Mouse (Mus musculus) liver, embryonic 14.5 days (tissue): ENCODE measurements around the gene Rab7. TPM values are rescaled to one million over a fixed set of nuclear protein-coding genes. Genes with fewer than 3 reads are reported as not detected.
"Not testable (repeated sequence)": the region's sequence is repeated elsewhere in the genome, so short reads cannot be mapped to it uniquely, and the experiment has no call there.

Experiments used
- ATAC-seq: fragments of 200-750 bp; cut with Nextera tagmentation; 2 replicates; pipeline ENCODE4 v1.8.0; 2017; ENCODE audit warnings: moderate number of reproducible peaks, mild to moderate bottlenecking, moderate library complexity; ENCODE audit not compliant: insufficient read depth
- DNase-seq, 3 experiments: peaks; one replicate each; pipeline ENCODE4 v3.0.0-alpha.2; 2012 to 2013; ENCODE audit warnings: low read depth in 3 of 3, low spot score in 3 of 3
- H3K27ac ChIP-seq: fragments of 300-500 bp; sonication (generic); 2 replicates; pipeline ENCODE4 v1.5.1; 2014; ENCODE audit warnings: moderate library complexity, mild to moderate bottlenecking, control low read depth, inconsistent platforms
- H3K27me3 ChIP-seq: fragments of 300-500 bp; sonication (generic); 2 replicates; pipeline ENCODE4 v1.6.1; 2014; ENCODE audit warnings: mild to moderate bottlenecking, low read length, moderate library complexity; ENCODE audit not compliant: control insufficient read depth, insufficient read depth
- H3K36me3 ChIP-seq: fragments of 300-500 bp; sonication (generic); replicated peaks from 2 replicates; pipeline ENCODE4 v1.6.1; 2014; ENCODE audit warnings: low read depth; ENCODE audit not compliant: control insufficient read depth, insufficient read depth
- H3K4me1 ChIP-seq, 2 experiments: fragments of 200-500 bp in 1 of 2; fragments of 300-500 bp in 1 of 2; sonication (generic) in 1 of 2; replicated peaks; 2 replicates each; pipeline ENCODE4 v1.6.1; 2012 to 2014; ENCODE audit warnings: antibody characterized with exemption in 1 of 2, inconsistent platforms in 1 of 2, low read length in 1 of 2; ENCODE audit not compliant: control insufficient read depth in 2 of 2, insufficient read depth in 2 of 2
- H3K4me2 ChIP-seq: fragments of 300-500 bp; sonication (generic); 2 replicates; pipeline ENCODE4 v1.6.1; 2014; ENCODE audit warnings: low read depth, mild to moderate bottlenecking, control low read depth, moderate library complexity
- H3K4me3 ChIP-seq, 2 experiments: fragments of 200-500 bp in 1 of 2; fragments of 300-500 bp in 1 of 2; sonication (generic) in 1 of 2; 2 replicates each; pipeline ENCODE4 v1.5.1; 2012 to 2014; ENCODE audit warnings: low read depth in 2 of 2, low read length in 2 of 2, mild to moderate bottlenecking in 2 of 2, control low read depth in 1 of 2, inconsistent platforms in 1 of 2, moderate library complexity in 1 of 2; ENCODE audit not compliant: insufficient read depth in 1 of 2
- H3K9ac ChIP-seq: fragments of 300-500 bp; sonication (generic); replicated peaks from 2 replicates; pipeline ENCODE4 v1.6.1; 2014; ENCODE audit warnings: mild to moderate bottlenecking, control low read depth, moderate library complexity
- H3K9me3 ChIP-seq: fragments of 300-500 bp; sonication (generic); 2 replicates; pipeline ENCODE4 v1.6.1; 2016; ENCODE audit warnings: low read length, mixed read lengths; ENCODE audit not compliant: control insufficient read depth
- CTCF ChIP-seq: IDR thresholded peaks from 2 replicates; pipeline ENCODE4 v1.5.1; 2016; ENCODE audit warnings: antibody characterized with exemption, low read depth, control low read depth
- EP300 ChIP-seq: IDR thresholded peaks from 2 replicates; pipeline ENCODE4 v1.6.1; 2016; ENCODE audit warnings: antibody characterized with exemption, low read depth
- WGBS: fragments of 180-500 bp; shearing (Covaris S2); extraction: QIAGEN DNeasy Blood & Tissue Kit; methylation state at CpG from one replicate; pipeline ENCODE4 v1.1.7; 2014; ENCODE audit not compliant: insufficient replicate concordance; 5-methylcytosine and 5-hydroxymethylcytosine counted together
- microRNA-seq: library from miRNA; unstranded; fragments of <30 nt; microRNA quantifications from one replicate; pipeline ENCODE4, GENCODE M21; 2016
- polyA plus RNA-seq, 2 experiments: library from polyadenylated mRNA; depleted of rRNA in 1 of 2; stranded (reverse) in 1 of 2; unstranded in 1 of 2; fragments of >200 nt; fragmentation: Nextera tagmentation in 1 of 2; extraction: Ambion mirVana in 1 of 2; gene quantifications; 2 replicates each; pipeline versions ENCODE4 v1.2.1 to v1.2.3; 2012 to 2014

Gene Rab7
- polyA plus RNA-seq, 2 experiments, result 76.7 to 110 TPM

DNA sequence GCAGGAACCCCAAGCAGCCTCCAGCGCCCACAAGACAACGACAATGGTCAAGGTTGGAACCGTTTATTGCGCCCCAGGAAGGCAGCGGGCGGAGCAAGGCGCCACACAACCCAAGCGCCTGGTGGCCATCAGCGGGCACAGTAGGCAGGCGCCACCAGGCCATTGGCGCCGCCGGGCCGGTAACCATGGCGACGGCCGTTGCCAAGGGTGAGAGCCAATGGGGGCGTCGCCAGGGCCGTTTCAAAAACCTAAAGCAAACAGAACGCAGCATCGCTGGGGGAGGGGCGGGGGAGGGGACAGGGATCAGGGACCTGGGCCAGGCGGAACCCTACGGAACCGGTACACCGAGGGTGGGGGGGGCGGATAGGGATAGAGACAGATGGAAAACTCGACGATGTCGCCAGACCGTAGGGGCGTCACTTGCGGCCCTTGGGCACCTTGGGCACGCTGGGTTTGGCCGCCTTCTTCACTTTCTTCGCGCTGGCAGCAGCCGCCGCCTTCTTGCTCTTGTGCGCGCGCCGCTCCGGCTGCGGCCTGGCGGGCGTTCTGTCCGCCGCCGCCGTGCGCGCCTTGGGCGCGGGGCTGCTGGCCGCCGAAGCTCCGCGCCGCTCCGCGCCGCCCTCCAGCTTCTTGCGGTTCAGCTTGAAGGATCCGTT is 64.6 kb downstream of the Rab7 start:
- no peak for DNase-seq
- 2% methylated on average over 66 of the region's 66 CpGs for WGBS
- H3K9me3 ChIP-seq, result no peaks in the 10 kb centered on the region
- peak overlapping the region; percentile 57 for H3K4me2 ChIP-seq
- H3K27ac ChIP-seq, result no peak overlapping the region
- no peak overlapping the region for H3K9ac ChIP-seq
- no peaks in the 10 kb centered on the region for H3K36me3 ChIP-seq
- H3K4me1 ChIP-seq, result no peaks in the 10 kb centered on the region
- no peak for ATAC-seq
- H3K27me3 ChIP-seq, result peaks cover 45% of the 10 kb centered on the region
- H3K4me3 ChIP-seq, result peak overlapping the region; percentile 55 to 61
- TF ChIP-seq EP300, result no peak
- peak; percentile 25; the same call in 1 of the 2 replicates for TF ChIP-seq CTCF

DNA sequence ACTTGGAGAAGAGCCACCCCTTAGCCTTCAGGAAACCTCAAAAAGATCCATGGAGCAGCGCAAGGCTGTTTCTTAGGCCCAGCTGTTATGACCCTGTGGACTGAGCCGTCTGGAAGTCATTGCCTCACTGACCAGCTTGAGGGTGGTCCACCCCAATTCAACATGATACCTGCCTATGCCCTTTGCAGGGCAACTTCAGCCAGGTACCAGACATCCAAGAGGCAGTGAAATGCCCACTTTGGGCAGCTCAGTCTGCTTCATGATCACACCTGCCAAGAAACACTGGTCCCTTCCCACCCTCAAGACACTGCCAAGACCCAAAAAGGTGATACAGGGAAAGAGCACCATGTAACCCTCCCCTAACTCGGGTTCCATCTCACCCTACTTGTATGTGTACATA is 65.3 kb downstream of the Rab7 start:
- Histone ChIP-seq H3K27ac (no peak overlapping the region), H3K4me1 (no peaks in the 10 kb centered on the region), H3K36me3 (no peaks in the 10 kb centered on the region), H3K4me3 (no peak overlapping the region), H3K9me3 (no peaks in the 10 kb centered on the region), H3K27me3 (peaks cover 45% of the 10 kb centered on the region), H3K4me2 (no peak overlapping the region), H3K9ac (no peak overlapping the region)
- DNase-seq (no peak), ATAC-seq (no peak)
- 43% methylated on average over 3 of the region's 3 CpGs for WGBS
- TF ChIP-seq EP300 (no peak), CTCF (no peak)

DNA sequence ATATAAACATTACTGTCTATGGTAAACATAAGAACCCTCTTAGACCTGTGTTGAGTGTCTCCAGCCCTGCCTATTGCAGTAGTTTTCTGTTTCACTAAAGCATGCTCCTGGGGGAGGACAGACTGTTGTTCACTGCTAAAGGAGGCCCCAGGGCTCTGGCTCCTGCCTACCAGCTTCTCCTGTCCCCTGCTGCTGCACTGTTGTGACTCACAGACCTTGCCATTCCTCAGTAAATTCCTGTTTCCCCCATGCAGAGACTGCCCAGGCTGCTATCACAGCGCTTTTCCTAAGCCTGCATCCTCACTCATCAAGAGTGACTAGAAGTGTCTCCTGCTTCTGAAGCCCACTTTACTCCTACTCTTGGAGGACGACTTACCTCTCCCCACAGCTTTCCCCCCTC is 75.0 kb downstream of the Rab7 start:
- ATAC-seq (no peak), DNase-seq (no peak)
- H3K4me1 ChIP-seq, result no peaks in the 10 kb centered on the region
- no peaks in the 10 kb centered on the region for H3K27me3 ChIP-seq
- H3K9me3 ChIP-seq, result no peaks in the 10 kb centered on the region
- no peak overlapping the region for H3K9ac ChIP-seq
- WGBS, result 25% methylated on average over 2 of the region's 2 CpGs
- H3K4me3 ChIP-seq, result no peak overlapping the region
- H3K27ac ChIP-seq, result no peak overlapping the region
- TF ChIP-seq EP300 (no peak), CTCF (no peak)
- no peak overlapping the region for H3K4me2 ChIP-seq
- H3K36me3 ChIP-seq, result no peaks in the 10 kb centered on the region

DNA sequence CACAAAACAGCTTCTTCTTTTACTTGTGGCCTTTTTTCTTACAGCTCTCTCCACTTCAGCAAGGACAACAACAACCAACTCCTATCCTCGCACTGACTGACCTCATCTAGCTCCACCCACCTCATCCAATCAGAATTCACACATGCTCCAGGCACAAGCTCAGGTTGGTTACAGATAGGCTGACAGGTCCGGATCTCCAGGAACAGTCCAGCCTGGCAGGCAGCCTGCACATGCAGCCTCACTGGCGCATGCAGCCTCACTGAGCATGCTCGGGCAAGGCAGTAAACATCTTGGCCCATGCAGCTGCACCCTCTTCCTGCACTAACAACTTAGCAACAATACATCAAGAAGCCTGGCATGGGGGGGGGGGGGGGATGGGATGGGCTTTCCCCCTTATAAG is 82.6 kb downstream of the Rab7 start:
- not testable (repeated sequence) for H3K27me3 ChIP-seq, H3K36me3 ChIP-seq, H3K4me3 ChIP-seq, H3K4me2 ChIP-seq, H3K4me1 ChIP-seq, H3K27ac ChIP-seq, H3K9ac ChIP-seq, ATAC-seq, H3K9me3 ChIP-seq, DNase-seq
- WGBS, result 59% methylated on average over 4 of the region's 4 CpGs

Small RNA genes within 50 kb of the gene (microRNA-seq; reads per million reads assigned to microRNA genes)
- not detected for gene Gm47286

Other genes with a start within 250 kb of the Rab7 start
- gene Rab43, start 233.1 kb downstream of the Rab7 start, polyA plus RNA-seq (2012; rRNA removed), result 21.9 and 27.8 TPM in 2 replicates
- 25.9 and 34.1 TPM in 2 replicates for gene Rab43, start 233.1 kb downstream of the Rab7 start, polyA plus RNA-seq (2014; fragmentation: Nextera tagmentation; extraction: Ambion mirVana)
- gene Gm45140, start 209.5 kb downstream of the Rab7 start, polyA plus RNA-seq (2012; rRNA removed), result 0.28 and 3.2 TPM in 2 replicates
- gene Gm45140, start 209.5 kb downstream of the Rab7 start, polyA plus RNA-seq (2014; fragmentation: Nextera tagmentation; extraction: Ambion mirVana), result 3.6 and 3.7 TPM in 2 replicates
- 4.9 and 16.9 TPM in 2 replicates for gene Isy1, start 206.5 kb downstream of the Rab7 start, polyA plus RNA-seq (2012; rRNA removed)
- gene Isy1, start 206.5 kb downstream of the Rab7 start, polyA plus RNA-seq (2014; fragmentation: Nextera tagmentation; extraction: Ambion mirVana), result 33.7 and 34.0 TPM in 2 replicates
- gene Cnbp, start 194.2 kb downstream of the Rab7 start, polyA plus RNA-seq (2012; rRNA removed), result 152 and 190 TPM in 2 replicates
- 556 and 576 TPM in 2 replicates for gene Cnbp, start 194.2 kb downstream of the Rab7 start, polyA plus RNA-seq (2014; fragmentation: Nextera tagmentation; extraction: Ambion mirVana)
- gene Copg1, start 157.5 kb downstream of the Rab7 start, polyA plus RNA-seq (2012; rRNA removed), result 20.5 and 22.5 TPM in 2 replicates
- gene Copg1, start 157.5 kb downstream of the Rab7 start, polyA plus RNA-seq (2014; fragmentation: Nextera tagmentation; extraction: Ambion mirVana), result 42.4 and 46.6 TPM in 2 replicates
- gene Hmces, start 131.3 kb downstream of the Rab7 start, polyA plus RNA-seq (2012; rRNA removed), result 9.4 and 11.0 TPM in 2 replicates
- gene Hmces, start 131.3 kb downstream of the Rab7 start, polyA plus RNA-seq (2014; fragmentation: Nextera tagmentation; extraction: Ambion mirVana), result 13.5 and 17.0 TPM in 2 replicates
- 2.7 and 5.7 TPM in 2 replicates for gene H1fx, start 63.6 kb downstream of the Rab7 start, polyA plus RNA-seq (2012; rRNA removed)
- 1.8 and 4.1 TPM in 2 replicates for gene H1fx, start 63.6 kb downstream of the Rab7 start, polyA plus RNA-seq (2014; fragmentation: Nextera tagmentation; extraction: Ambion mirVana)
- 75.9 and 81.7 TPM in 2 replicates for gene Rpn1, start 39.2 kb upstream of the Rab7 start, polyA plus RNA-seq (2012; rRNA removed)
- 169 and 172 TPM in 2 replicates for gene Rpn1, start 39.2 kb upstream of the Rab7 start, polyA plus RNA-seq (2014; fragmentation: Nextera tagmentation; extraction: Ambion mirVana)
- gene Gata2, start 148.6 kb upstream of the Rab7 start, polyA plus RNA-seq (2012; rRNA removed), result 2.4 and 2.8 TPM in 2 replicates
- 3.1 and 3.9 TPM in 2 replicates for gene Gata2, start 148.6 kb upstream of the Rab7 start, polyA plus RNA-seq (2014; fragmentation: Nextera tagmentation; extraction: Ambion mirVana)
- gene Dnajb8, start 177.0 kb upstream of the Rab7 start, polyA plus RNA-seq (2012; rRNA removed), result not detected in 2 replicates
- gene Dnajb8, start 177.0 kb upstream of the Rab7 start, polyA plus RNA-seq (2014; fragmentation: Nextera tagmentation; extraction: Ambion mirVana), result not detected in 2 replicates